Mouse (Mus musculus): ENCODE measurements around the gene Tfb2m. TPM values are rescaled to one million over a fixed set of nuclear protein-coding genes. Genes with fewer than 3 reads are reported as not detected.

The Tfb2m gene
- total and polyA plus RNA-seq, 2 experiments from 2014 or later = 20.4 to 34.7 TPM

DNA sequence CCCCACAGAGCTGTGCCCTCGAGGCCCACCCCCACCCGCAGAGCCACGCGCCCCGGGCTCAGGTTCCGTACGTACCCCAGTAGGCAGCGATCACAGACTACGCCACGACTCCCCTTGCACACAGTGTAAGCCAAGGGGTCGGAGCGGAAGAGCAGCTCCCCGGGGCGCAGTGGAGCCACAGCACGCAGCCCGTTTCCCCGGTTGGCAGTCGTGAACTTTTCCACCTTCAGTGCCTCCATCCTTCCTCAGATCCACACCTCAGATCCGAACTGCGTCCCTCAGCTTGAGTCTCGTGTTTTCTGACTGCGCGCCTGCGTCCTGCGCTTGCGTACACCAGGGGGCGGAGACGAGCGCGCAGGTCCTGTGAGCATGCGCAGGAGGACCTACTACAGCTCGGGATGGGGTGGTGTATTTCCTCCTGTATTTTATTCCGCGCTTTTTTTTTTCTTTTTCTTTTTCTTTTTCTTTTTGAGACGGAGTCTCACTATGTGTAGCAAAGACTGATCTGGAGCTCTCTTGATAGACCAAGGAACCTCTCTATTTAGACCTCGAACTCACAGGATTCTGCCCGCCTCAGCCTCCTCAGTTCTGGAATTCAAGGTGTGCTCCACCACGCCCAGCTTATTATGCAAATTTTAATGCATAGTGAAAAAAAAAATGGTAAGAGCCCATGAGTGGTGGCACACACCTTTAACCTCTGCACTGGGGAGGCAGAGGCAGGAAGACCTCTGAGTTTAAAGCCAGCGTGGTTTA lies 28.2 kb downstream of the Tfb2m start, which contains the start of gene Smyd3:
Smyd3 (minus strand) TSS at position 329 of the 753 bp plus-strand sequence.
- peak; percentile 85 for DNase-seq (ENCODE audit: low spot score)
- WGBS = 6% methylated on average over 39 of the region's 39 CpGs

DNA sequence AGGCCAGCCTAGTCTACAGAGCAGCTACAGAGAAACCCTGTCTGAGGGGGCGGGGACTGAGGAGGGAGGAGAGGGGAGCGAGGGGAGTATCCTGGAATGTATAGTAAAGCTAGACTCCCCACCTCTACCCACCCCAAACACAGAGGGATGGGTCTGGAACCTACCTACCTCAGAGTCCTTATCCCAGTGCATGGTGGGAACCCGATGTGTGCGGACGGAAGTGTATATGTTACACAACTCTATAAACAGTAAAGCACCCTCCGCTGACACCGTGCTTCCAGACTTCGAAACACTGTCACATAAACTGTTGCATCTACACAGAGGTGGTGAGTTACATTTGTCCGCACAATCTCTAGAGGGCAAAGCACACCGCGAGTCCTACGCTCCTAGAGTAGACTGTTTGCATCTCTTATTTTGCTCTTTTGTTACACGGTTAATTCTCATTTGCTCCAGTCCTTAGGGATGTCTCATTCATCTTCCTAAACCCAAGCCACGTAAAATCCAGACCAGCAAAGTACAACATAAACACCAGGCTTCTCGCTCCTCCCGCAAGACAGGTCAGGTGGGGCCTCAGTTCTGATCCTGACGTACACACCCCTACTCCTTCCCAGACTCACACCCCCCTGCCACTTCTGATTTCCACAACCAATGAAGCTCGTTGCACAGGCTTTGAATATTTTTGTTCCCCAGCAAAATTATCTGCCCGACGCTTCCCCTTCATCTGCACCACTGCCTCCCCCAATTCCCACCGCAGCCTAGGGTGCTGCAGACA lies 28.9 kb downstream of the Tfb2m start:
- TF ChIP-seq CTCF (IDR thresholded peaks at IDR 0.05; ENCODE audit: low read depth) (no peak), EP300 (IDR thresholded peaks at IDR 0.05; ENCODE audit: low read depth) (no peak)
- Histone ChIP-seq H3K27ac (ENCODE audit: low read depth) (peak overlapping the region; percentile 41; the same call in 1 of the 2 replicates), H3K4me3 (ENCODE audit: low read depth, low read length) (peak overlapping the region; percentile 65), H3K4me2 (ENCODE audit: low read depth, low read length) (peak overlapping the region; percentile 87), H3K4me1 (ENCODE audit: control insufficient read depth, insufficient read depth) (peaks cover 7% of the 10 kb centered on the region; the same call in 1 of the 2 replicates), H3K27me3 (ENCODE audit: control insufficient read depth, insufficient read depth, low read length) (no peaks in the 10 kb centered on the region), H3K36me3 (replicated peaks; ENCODE audit: control insufficient read depth, insufficient read depth, low read length) (no peaks in the 10 kb centered on the region), H3K9ac (replicated peaks; ENCODE audit: low read depth, low read length) (peak overlapping the region; percentile 62), H3K9me3 (replicated peaks; ENCODE audit: control insufficient read depth, low read length) (no peaks in the 10 kb centered on the region)
- WGBS = under 1% methylated on average over 21 of the region's 21 CpGs
- DNase-seq (ENCODE audit: low spot score) (peak; percentile 15), ATAC-seq (ENCODE audit: insufficient read depth, low read depth) (peak; percentile 49; the same call in 1 of the 2 replicates)

More for the DNA sequence above, 28.2 kb downstream of the Tfb2m start, which contains the start of gene Smyd3:
- H3K4me3 ChIP-seq (ENCODE audit: low read depth, low read length) = peak within 1 kb of the TSS; percentile 65
- peak within 1 kb of the TSS; percentile 41; the same call in 1 of the 2 replicates for H3K27ac ChIP-seq (ENCODE audit: low read depth)
- H3K4me1 ChIP-seq (ENCODE audit: control insufficient read depth, insufficient read depth) = peaks cover 7% of the 10 kb centered on the region; the same call in 1 of the 2 replicates
- H3K9ac ChIP-seq (replicated peaks; ENCODE audit: low read depth, low read length) = peak within 1 kb of the TSS; percentile 62
- H3K9me3 ChIP-seq (replicated peaks; ENCODE audit: control insufficient read depth, low read length) = no peaks in the 10 kb centered on the region
- peak within 1 kb of the TSS; percentile 87 for H3K4me2 ChIP-seq (ENCODE audit: low read depth, low read length)
- ATAC-seq (ENCODE audit: insufficient read depth, low read depth) = peak; percentile 92
- no peaks in the 10 kb centered on the region for H3K36me3 ChIP-seq (replicated peaks; ENCODE audit: control insufficient read depth, insufficient read depth, low read length)
- no peaks in the 10 kb centered on the region for H3K27me3 ChIP-seq (ENCODE audit: control insufficient read depth, insufficient read depth, low read length)
- TF ChIP-seq EP300 (IDR thresholded peaks at IDR 0.05; ENCODE audit: low read depth) = no peak
- TF ChIP-seq CTCF (IDR thresholded peaks at IDR 0.05; ENCODE audit: low read depth) = peak; percentile 78

- peaks cover 6% of the 10 kb centered on the region; the same call in 1 of the 2 replicates for H3K4me1 ChIP-seq (ENCODE audit: control insufficient read depth, insufficient read depth)
- TF ChIP-seq EP300 (IDR thresholded peaks at IDR 0.05; ENCODE audit: low read depth) (no peak), CTCF (IDR thresholded peaks at IDR 0.05; ENCODE audit: low read depth) (no peak)
- no peak overlapping the region for H3K9ac ChIP-seq (replicated peaks; ENCODE audit: low read depth, low read length)
- ATAC-seq (ENCODE audit: insufficient read depth, low read depth) = no peak
- no peak overlapping the region for H3K27ac ChIP-seq (ENCODE audit: low read depth)
- no peaks in the 10 kb centered on the region for H3K27me3 ChIP-seq (ENCODE audit: control insufficient read depth, insufficient read depth, low read length)
- WGBS = 75% methylated on average over 7 of the region's 7 CpGs
- H3K36me3 ChIP-seq (replicated peaks; ENCODE audit: control insufficient read depth, insufficient read depth, low read length) = no peaks in the 10 kb centered on the region
- DNase-seq (ENCODE audit: low spot score) = no peak
- H3K4me2 ChIP-seq (ENCODE audit: low read depth, low read length) = no peak overlapping the region
- no peaks in the 10 kb centered on the region for H3K9me3 ChIP-seq (replicated peaks; ENCODE audit: control insufficient read depth, low read length)
- H3K4me3 ChIP-seq (ENCODE audit: low read depth, low read length) = no peak overlapping the region
Observed at GRCm38 (mm10) chr1:179511895-179512294, 34.2 kb downstream of the Tfb2m start.

- Histone ChIP-seq H3K9me3 (replicated peaks; ENCODE audit: control insufficient read depth, low read length) (no peaks in the 10 kb centered on the region), H3K4me3 (ENCODE audit: low read depth, low read length) (no peak overlapping the region), H3K27ac (ENCODE audit: low read depth) (no peak overlapping the region), H3K4me1 (ENCODE audit: control insufficient read depth, insufficient read depth) (no peaks in the 10 kb centered on the region), H3K27me3 (ENCODE audit: control insufficient read depth, insufficient read depth, low read length) (no peaks in the 10 kb centered on the region), H3K4me2 (ENCODE audit: low read depth, low read length) (no peak overlapping the region), H3K9ac (replicated peaks; ENCODE audit: low read depth, low read length) (no peak overlapping the region), H3K36me3 (replicated peaks; ENCODE audit: control insufficient read depth, insufficient read depth, low read length) (no peaks in the 10 kb centered on the region)
- ATAC-seq (ENCODE audit: insufficient read depth, low read depth) (no peak), DNase-seq (ENCODE audit: low spot score) (no peak)
- WGBS = 76% methylated on average over 13 of the region's 13 CpGs
- TF ChIP-seq EP300 (IDR thresholded peaks at IDR 0.05; ENCODE audit: low read depth) (no peak), CTCF (IDR thresholded peaks at IDR 0.05; ENCODE audit: low read depth) (no peak)
Observed at GRCm38 (mm10) chr1:179510546-179511340, 35.3 kb downstream of the Tfb2m start.

Measured in heart, postnatal 0 days (tissue).